Mouse (Mus musculus) lung, embryonic 14.5 days (tissue): ENCODE data around the gene Col6a6. TPM values are rescaled to one million over a fixed set of nuclear protein-coding genes. Genes with fewer than 3 reads are reported as not detected.

Experiments
- ATAC-seq: fragments of 200-750 bp; cut with Nextera tagmentation; 2 replicates; pipeline ENCODE4 v1.8.0; 2017; ENCODE audit warnings: mild to moderate bottlenecking, moderate TSS enrichment, moderate library complexity; ENCODE audit not compliant: insufficient read depth
- DNase-seq: peaks from one replicate; pipeline ENCODE4 v3.0.0-alpha.2; 2015
- H3K27ac ChIP-seq: fragments of 300-500 bp; sonication (generic); 2 replicates; pipeline ENCODE4 v1.5.1; 2014; ENCODE audit warnings: low read depth, mild to moderate bottlenecking, moderate library complexity
- H3K27me3 ChIP-seq: fragments of 300-500 bp; sonication (generic); 2 replicates; pipeline ENCODE4 v1.6.1; 2014; ENCODE audit warnings: low read length, control low read depth; ENCODE audit not compliant: insufficient read depth
- H3K36me3 ChIP-seq: fragments of 300-500 bp; sonication (generic); 2 replicates; pipeline ENCODE4 v1.6.1; 2014; ENCODE audit warnings: control low read depth; ENCODE audit not compliant: insufficient read depth
- H3K4me1 ChIP-seq: fragments of 300-500 bp; sonication (generic); 2 replicates; pipeline ENCODE4 v1.6.1; 2014; ENCODE audit warnings: antibody characterized with exemption, control low read depth; ENCODE audit not compliant: insufficient read depth
- H3K4me2 ChIP-seq: fragments of 300-500 bp; sonication (generic); 2 replicates; pipeline ENCODE4 v1.6.1; 2014; ENCODE audit warnings: mild to moderate bottlenecking
- H3K4me3 ChIP-seq: fragments of 300-500 bp; sonication (generic); 2 replicates; pipeline ENCODE4 v1.5.1; 2014; ENCODE audit warnings: low read depth, low read length
- H3K9ac ChIP-seq: fragments of 300-500 bp; sonication (generic); 2 replicates; pipeline ENCODE4 v1.6.1; 2014
- H3K9me3 ChIP-seq: fragments of 300-500 bp; sonication (generic); 2 replicates; pipeline ENCODE4 v1.6.1; 2016; ENCODE audit warnings: low read depth, low read length, control low read depth
- CTCF ChIP-seq: IDR thresholded peaks from 2 replicates; pipeline ENCODE4 v1.5.1; 2016; ENCODE audit warnings: antibody characterized with exemption, low read depth
- WGBS: fragments of 180-500 bp; shearing (Covaris S2); extraction: QIAGEN DNeasy Blood & Tissue Kit; methylation state at CpG from one replicate; pipeline ENCODE4 v1.1.7; 2014; 5-methylcytosine and 5-hydroxymethylcytosine counted together
- polyA plus RNA-seq: library from polyadenylated mRNA; unstranded; fragments of >200 nt; fragmentation: Nextera tagmentation; extraction: Ambion mirVana; gene quantifications from 2 replicates; pipeline ENCODE4 v1.2.1, GENCODE M21; 2014

The Col6a6 gene
- polyA plus RNA-seq, 1 experiment from 2014 or later = 1.3 TPM

DNA sequence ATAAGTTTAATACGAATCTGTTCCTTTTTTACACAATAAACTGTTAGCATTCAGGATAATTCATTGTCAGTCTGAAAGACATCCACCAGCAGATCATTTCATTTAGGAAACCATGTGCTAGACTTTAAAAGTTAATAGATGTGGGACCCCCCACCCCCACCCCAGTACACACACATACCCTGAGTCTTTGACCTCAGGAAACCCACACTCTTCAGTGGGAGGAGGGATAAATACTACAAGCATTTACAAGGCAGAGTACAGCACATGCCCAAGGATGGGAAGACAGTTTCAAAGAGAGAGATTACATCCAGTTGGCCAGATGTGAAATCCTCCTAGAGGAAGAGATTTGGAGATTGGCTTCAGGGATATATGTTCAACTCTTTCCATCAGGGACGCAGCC, 87.5 kb downstream of the Col6a6 start:
- Histone ChIP-seq H3K27ac (no peak overlapping the region), H3K4me1 (no peaks in the 10 kb centered on the region), H3K9me3 (no peaks in the 10 kb centered on the region), H3K4me2 (no peak overlapping the region), H3K36me3 (no peaks in the 10 kb centered on the region), H3K4me3 (no peak overlapping the region), H3K9ac (no peak overlapping the region), H3K27me3 (no peaks in the 10 kb centered on the region)
- DNase-seq (no peak), ATAC-seq (no peak)
- 60% methylated on average over 2 of the region's 2 CpGs for WGBS
- TF ChIP-seq CTCF = no peak

DNA sequence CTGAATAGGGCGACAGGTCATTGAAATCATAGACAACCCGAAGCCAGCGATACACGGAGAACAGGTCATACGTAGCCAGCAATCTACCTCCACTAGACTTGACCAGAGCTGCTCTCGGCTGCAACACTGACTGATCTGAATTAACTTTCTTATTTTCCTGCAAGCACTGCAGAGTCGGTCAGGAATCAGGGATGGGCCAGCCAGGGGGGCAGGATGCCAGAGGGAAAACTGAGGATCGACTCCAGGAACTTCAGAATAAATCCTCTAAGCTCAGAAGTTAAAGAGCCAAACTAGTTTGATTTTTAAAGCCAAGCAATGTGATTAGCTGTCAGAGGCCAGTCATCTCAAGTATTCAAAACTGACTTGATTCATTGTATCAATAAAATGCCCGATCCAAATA, 88.5 kb downstream of the Col6a6 start:
- ATAC-seq (no peak), DNase-seq (no peak)
- Histone ChIP-seq H3K4me2 (no peak overlapping the region), H3K27ac (no peak overlapping the region), H3K4me1 (no peaks in the 10 kb centered on the region), H3K4me3 (no peak overlapping the region), H3K9ac (no peak overlapping the region), H3K36me3 (no peaks in the 10 kb centered on the region), H3K27me3 (no peaks in the 10 kb centered on the region), H3K9me3 (no peaks in the 10 kb centered on the region)
- WGBS = 82% methylated on average over 9 of the region's 9 CpGs
- TF ChIP-seq CTCF = no peak

DNA sequence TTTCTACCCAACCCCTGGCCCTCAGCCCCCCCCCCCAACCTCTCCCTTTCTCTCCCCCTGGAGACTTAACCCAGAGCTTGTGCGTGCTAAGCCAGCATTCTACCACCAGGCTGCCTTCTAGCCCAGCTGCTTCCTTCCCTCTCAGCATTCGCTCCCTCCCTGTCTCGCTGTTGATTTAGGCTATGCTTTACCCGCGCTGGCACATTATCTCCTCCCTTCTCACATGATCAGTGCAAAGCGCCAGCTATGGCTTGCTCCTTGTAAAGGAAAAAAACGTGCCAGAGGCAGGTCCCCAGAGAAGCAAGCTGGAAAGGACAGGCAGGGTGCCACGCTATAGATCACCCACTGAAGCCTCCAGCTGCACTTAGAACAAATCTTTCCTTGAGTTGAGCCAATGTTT, 90.5 kb downstream of the Col6a6 start:
- 33% methylated on average over 8 of the region's 8 CpGs for WGBS
- Histone ChIP-seq H3K9ac (no peak overlapping the region), H3K27me3 (no peaks in the 10 kb centered on the region), H3K9me3 (no peaks in the 10 kb centered on the region), H3K4me2 (no peak overlapping the region), H3K4me3 (no peak overlapping the region), H3K27ac (no peak overlapping the region), H3K4me1 (no peaks in the 10 kb centered on the region), H3K36me3 (no peaks in the 10 kb centered on the region)
- TF ChIP-seq CTCF = peak; percentile 57
- DNase-seq (peak; percentile 50), ATAC-seq (peak; percentile 68)

DNA sequence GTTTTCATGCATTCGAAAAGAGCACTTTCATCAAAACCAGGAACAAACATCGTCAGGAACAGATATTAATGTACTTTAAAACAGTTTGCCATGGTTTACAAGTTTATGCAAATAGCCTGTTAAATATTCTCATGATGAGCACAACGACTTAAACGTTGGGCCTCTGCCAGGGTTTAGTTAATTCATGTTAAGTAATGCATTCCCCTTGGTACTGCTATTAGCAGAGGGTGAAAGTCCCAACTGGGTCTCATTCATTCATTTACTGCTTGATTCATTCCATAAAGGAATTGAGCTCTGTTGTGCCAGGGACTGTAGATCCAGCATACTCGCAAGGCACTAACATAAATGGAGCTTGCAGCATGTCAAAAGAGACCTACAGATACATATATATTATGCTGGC, 92.8 kb downstream of the Col6a6 start:
- no peaks in the 10 kb centered on the region for H3K36me3 ChIP-seq
- no peaks in the 10 kb centered on the region for H3K9me3 ChIP-seq
- no peak for TF ChIP-seq CTCF
- no peak overlapping the region for H3K4me2 ChIP-seq
- no peak overlapping the region for H3K4me3 ChIP-seq
- ATAC-seq = no peak
- DNase-seq = no peak
- H3K27ac ChIP-seq = no peak overlapping the region
- H3K4me1 ChIP-seq = no peaks in the 10 kb centered on the region
- no peak overlapping the region for H3K9ac ChIP-seq
- no peaks in the 10 kb centered on the region for H3K27me3 ChIP-seq
- WGBS = 71% methylated on average over 5 of the region's 5 CpGs

DNA sequence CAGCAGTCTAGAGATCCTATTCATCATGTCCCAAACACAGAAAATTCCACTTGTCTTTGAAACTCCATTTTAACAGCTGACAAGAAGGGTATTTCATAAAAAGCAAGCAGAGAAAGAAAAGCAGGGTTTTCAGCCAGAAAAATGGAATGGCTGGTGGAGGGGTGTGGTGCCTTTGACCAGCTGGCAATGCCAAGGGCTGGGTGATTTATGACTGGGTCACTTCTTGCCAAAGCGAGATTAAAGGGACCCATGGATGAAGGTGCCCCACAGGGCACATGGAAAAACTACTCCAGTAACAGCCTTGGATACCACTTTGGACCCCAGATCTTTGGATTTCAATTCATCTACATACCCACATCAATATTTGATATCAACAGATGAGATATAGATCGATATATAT, 93.3 kb downstream of the Col6a6 start:
- H3K4me3 ChIP-seq = no peak overlapping the region
- no peaks in the 10 kb centered on the region for H3K9me3 ChIP-seq
- no peak overlapping the region for H3K27ac ChIP-seq
- H3K9ac ChIP-seq = no peak overlapping the region
- ATAC-seq (no peak), DNase-seq (no peak)
- H3K36me3 ChIP-seq = no peaks in the 10 kb centered on the region
- TF ChIP-seq CTCF = no peak
- 84% methylated on average over 2 of the region's 2 CpGs for WGBS
- no peaks in the 10 kb centered on the region for H3K4me1 ChIP-seq
- H3K4me2 ChIP-seq = no peak overlapping the region
- no peaks in the 10 kb centered on the region for H3K27me3 ChIP-seq

DNA sequence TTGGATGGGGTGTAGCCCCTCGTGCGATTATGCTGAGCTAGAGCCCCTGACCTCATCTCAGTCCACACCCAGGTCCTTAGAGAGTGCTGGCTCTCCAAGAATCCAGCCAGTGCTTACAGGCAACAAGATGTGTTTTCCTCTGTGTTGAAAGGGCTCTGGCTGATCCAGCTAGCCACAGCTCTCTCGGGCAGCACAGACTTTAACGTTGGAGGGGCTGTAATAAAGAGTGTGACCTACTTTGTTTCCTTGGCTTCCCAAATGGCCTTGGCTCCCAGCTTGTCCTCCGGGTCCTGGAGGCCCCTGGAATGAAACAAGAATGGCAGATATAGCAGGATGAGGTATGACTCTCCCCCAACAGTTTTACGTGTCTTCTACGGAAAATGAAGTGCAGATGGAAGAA, 96.0 kb downstream of the Col6a6 start:
- no peak for DNase-seq
- H3K4me1 ChIP-seq = no peaks in the 10 kb centered on the region

DNA sequence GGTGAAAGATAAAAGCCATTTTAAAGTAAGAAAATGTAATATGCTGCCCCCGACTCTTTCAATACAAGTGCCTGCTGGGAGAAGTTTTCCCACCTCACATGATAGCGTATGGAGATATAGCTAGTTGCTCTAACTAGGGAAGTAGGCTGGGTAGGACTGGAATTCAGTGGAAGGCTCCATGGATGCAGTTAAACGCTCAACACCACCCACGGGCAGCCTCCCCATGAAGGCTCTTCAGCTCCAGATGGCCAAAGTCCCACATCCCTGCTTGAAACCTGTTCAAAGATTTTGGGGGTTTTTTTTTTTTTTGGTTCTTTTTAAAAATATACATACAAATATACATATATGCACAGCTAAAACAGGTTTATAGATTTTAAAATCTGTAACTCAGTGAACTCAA, 107.5 kb downstream of the Col6a6 start:
- Histone ChIP-seq H3K27ac (no peak overlapping the region), H3K4me3 (no peak overlapping the region), H3K4me1 (no peaks in the 10 kb centered on the region)

More for the DNA sequence above, 96.0 kb downstream of the Col6a6 start:
- WGBS = 59% methylated on average over 7 of the region's 7 CpGs
- H3K36me3 ChIP-seq = no peaks in the 10 kb centered on the region
- TF ChIP-seq CTCF = no peak
- H3K9me3 ChIP-seq = no peaks in the 10 kb centered on the region
- H3K9ac ChIP-seq = no peak overlapping the region
- H3K27me3 ChIP-seq = no peaks in the 10 kb centered on the region
- no peak for ATAC-seq
- no peak overlapping the region for H3K4me2 ChIP-seq
- H3K4me3 ChIP-seq = no peak overlapping the region
- no peak overlapping the region for H3K27ac ChIP-seq

DNA sequence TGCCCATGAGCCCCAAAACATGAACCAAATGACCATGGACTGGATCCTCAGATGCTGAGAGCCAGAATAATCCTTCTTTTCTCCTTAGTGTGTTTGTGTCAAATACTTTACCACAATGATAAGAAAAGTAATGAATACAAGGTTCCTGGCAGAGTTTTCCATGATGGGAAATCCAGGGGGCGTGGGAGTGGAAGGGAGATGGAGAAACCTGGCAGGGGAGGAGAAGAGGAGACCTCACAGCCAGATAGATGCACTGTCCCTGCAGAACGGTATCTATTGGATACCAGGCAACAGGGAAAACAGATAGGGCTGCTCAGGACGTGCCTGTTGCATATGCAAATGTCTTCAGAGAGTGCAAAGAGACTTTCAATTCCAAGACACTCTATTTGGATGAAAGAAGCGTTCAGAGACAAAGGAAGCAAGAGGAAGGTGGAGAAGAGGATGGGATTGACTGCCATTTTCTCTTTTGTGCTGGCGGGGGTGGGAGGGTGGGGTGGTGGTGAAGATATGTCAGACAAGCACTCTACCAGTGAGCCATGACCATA, 108.0 kb downstream of the Col6a6 start:
- DNase-seq = no peak
- Histone ChIP-seq H3K4me1 (no peaks in the 10 kb centered on the region), H3K4me3 (no peak overlapping the region), H3K4me2 (no peak overlapping the region), H3K9ac (no peak overlapping the region), H3K27ac (no peak overlapping the region), H3K27me3 (no peaks in the 10 kb centered on the region), H3K36me3 (no peaks in the 10 kb centered on the region), H3K9me3 (no peaks in the 10 kb centered on the region)
- TF ChIP-seq CTCF = no peak
- 50% methylated on average over 5 of the region's 5 CpGs for WGBS
- ATAC-seq = no peak

More for the DNA sequence above, 107.5 kb downstream of the Col6a6 start:
- no peak for TF ChIP-seq CTCF
- DNase-seq (no peak), ATAC-seq (no peak)
- H3K9me3 ChIP-seq = no peaks in the 10 kb centered on the region
- no peak overlapping the region for H3K9ac ChIP-seq
- H3K27me3 ChIP-seq = no peaks in the 10 kb centered on the region
- no peak overlapping the region for H3K4me2 ChIP-seq
- WGBS = 78% methylated on average over 4 of the region's 4 CpGs
- no peaks in the 10 kb centered on the region for H3K36me3 ChIP-seq
